Mouse (Mus musculus): ENCODE results near the gene Mob2. TPM values are rescaled to one million over a fixed set of nuclear protein-coding genes. Genes with fewer than 3 reads are reported as not detected.

The Mob2 gene
- total RNA-seq, 4 experiments from 2014 or later, result 28.9 to 34.4 (median 30.9) TPM

- DNase-seq (ENCODE audit: low spot score in 2 of 2), result no peak
These were observed 20.0 kb upstream of the Mob2 start for GRCm38 (mm10) chr7:142080876-142081275.

GRCm38 (mm10) chr7:142079365-142079764 lies 18.5 kb upstream of the Mob2 start:
- DNase-seq (ENCODE audit: low spot score in 2 of 2), result no peak

GRCm38 (mm10) chr7:142077138-142077537 lies 16.3 kb upstream of the Mob2 start:
- no peak for DNase-seq (ENCODE audit: low spot score in 2 of 2)

GRCm38 (mm10) chr7:142074146-142074886 lies 13.5 kb upstream of the Mob2 start:
- no peak for DNase-seq (ENCODE audit: low spot score in 2 of 2)

DNA sequence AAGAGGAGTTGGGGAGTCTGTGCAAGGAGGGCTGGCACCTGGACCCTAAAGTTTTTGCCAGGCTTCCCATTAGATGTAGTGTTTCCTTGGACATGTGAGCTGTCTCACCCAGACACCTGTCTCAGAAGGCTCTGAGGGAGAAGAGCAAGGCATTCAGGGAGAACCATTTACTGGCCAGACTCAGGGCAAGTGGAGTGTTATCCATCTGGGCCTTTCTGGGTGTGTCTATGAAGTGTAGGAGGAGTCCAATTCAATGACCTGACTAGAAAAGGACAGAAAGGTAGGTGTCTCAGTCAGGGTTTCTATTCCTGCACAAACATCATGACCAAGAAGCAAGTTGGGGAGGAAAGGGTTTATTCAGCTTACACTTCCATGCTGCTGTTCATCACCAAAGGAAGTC lies 10.9 kb upstream of the Mob2 start:
- DNase-seq (ENCODE audit: low spot score in 2 of 2), result no peak

- DNase-seq (ENCODE audit: low spot score in 2 of 2), result no peak
These were observed 10.3 kb upstream of the Mob2 start for GRCm38 (mm10) chr7:142071212-142071578.

GRCm38 (mm10) chr7:142070458-142071211 lies 9.8 kb upstream of the Mob2 start:
- peak in 1 of 2 experiments; percentile 70 for DNase-seq (ENCODE audit: low spot score in 2 of 2)

DNA sequence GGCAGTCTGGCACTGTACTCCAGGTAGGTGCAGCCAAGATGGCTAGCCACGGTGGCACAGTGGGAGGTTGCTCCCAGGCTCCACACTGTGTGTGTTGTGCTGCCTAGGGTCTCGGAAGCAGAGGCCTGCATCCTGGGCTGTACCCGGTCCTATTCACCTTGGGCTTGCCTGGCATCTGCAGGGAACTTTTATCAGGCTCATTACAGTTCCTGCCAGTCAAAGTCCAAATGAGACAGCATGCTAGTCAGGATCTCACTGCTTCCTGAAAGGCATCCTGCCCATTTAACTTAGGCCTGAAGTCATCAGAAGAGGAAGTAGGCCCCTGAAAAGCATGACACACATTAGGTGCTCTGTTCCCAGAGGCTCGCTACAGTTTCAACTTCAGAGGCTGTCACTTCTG lies 7.6 kb upstream of the Mob2 start:
- no peak for DNase-seq (ENCODE audit: low spot score in 2 of 2)

DNA sequence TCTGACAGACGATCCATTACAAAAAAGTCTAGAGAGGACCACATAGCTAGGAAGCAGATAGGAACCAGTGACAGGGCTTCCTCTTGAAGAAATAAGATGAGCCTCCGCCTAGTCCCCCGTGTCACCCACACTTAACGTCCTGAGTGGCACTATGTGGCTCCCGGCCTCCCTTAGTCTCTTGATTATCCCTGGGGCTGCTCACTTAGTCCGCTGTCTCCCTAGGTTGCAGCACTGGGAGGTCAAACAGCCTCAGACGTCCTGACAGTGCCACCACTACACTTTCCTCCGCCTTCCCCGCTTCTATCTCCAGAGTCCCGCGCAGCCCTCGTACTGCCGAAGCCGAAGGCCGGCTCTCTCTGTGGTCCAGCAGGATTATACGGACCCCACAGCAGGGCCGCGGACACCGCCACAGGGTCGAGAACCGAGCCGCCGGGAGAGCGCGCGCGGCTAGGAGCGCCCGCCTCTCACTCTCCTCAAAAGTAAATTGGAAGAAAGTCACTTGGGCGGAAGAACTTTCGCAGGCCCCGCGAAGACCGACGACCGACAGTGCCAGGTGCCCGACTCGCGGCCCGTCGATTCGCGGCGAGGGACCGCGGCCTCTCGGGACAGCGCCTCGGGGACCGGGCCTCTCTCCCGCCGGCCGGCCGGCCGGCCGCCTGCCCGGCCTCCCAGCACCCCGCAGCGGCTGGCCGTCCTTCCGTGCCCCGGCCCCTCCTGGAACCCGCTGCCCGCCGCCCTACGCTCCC lies 507 bp downstream of the Mob2 start:
- no peak for DNase-seq (ENCODE audit: low spot score in 2 of 2)

DNA sequence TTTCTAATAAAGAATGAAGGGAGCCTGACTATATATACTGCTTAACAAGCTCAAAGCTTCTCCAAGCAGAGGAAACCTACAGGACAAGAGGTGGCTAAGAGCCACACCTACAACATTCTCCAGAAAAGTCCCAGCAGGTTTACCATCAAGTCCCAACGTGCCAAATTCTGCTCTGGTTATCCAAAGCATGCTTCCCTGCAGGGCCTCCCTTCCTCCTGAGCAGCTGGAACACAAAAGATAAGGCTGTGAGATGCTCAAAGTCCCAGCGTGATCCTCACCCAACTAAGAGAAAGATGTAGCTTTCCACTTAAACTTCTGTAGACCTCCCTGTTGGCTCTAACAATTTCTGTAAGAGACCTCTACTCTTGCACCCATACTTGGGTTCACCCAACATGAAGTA lies 1.8 kb downstream of the Mob2 start:
- DNase-seq (ENCODE audit: low spot score in 2 of 2), result no peak

- no peak for DNase-seq (ENCODE audit: low spot score in 2 of 2)
These were observed 3.7 kb downstream of the Mob2 start for GRCm38 (mm10) chr7:142057121-142057520.

DNA sequence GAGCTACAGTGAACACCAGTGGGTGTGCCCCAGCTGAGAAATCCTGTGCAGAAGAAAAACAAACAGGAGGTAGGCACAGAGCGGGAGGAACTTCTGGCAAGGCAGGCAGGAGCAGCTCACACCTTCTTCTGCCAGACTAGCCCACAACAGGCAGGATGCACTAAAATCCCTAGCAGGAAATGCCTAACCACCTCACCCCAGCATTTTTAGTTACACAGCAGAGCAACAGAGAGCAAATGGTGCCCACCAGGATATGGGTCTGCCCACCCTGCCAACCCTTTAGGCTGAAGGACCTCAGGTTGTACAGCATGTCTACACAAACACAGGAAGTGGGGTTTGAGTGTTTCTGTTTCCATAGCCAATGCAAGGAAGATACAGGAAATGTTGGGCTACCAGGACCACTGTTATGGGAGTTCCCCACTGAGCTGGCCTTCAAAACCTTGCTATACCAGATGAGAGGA lies 4.2 kb downstream of the Mob2 start:
- DNase-seq (ENCODE audit: low spot score in 2 of 2), result no peak

GRCm38 (mm10) chr7:142055431-142055830 lies 5.4 kb downstream of the Mob2 start:
- no peak for DNase-seq (ENCODE audit: low spot score in 2 of 2)

DNA sequence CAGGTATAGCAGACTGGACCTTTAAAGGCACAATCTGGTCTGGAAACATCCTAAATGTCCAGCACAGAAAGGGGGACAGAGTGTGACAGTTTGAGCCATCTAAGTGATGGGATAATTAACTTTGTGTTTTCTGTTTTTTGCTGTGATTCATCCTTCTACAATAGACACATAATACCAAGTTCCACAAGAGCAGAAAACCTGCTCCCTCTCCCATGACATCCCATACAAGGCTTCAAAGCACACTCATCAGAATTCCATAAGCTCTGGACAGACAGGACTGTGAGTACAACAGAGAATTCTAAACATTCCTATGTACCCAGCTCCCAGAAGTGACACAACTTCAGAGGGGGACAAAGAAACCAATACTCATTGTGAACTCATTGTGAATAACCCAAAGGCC lies 10.3 kb downstream of the Mob2 start:
- no peak for DNase-seq (ENCODE audit: low spot score in 2 of 2)

- DNase-seq (ENCODE audit: low spot score in 2 of 2), result no peak
These were observed 14.9 kb downstream of the Mob2 start for GRCm38 (mm10) chr7:142045932-142046331.

GRCm38 (mm10) chr7:142045344-142045743 lies 15.5 kb downstream of the Mob2 start:
- DNase-seq (ENCODE audit: low spot score in 2 of 2), result no peak

- no peak for DNase-seq (ENCODE audit: low spot score in 2 of 2)
These were observed 20.1 kb downstream of the Mob2 start for GRCm38 (mm10) chr7:142040756-142041155.

- peak in 1 of 2 experiments; percentile 62 for DNase-seq (ENCODE audit: low spot score in 2 of 2)
These were observed 23.2 kb downstream of the Mob2 start for GRCm38 (mm10) chr7:142037553-142038170.

GRCm38 (mm10) chr7:142035048-142035811 lies 25.6 kb downstream of the Mob2 start:
- DNase-seq (ENCODE audit: low spot score in 2 of 2), result no peak

- no peak for DNase-seq (ENCODE audit: low spot score in 2 of 2)
These were observed 26.7 kb downstream of the Mob2 start for GRCm38 (mm10) chr7:142034198-142034597.

DNA sequence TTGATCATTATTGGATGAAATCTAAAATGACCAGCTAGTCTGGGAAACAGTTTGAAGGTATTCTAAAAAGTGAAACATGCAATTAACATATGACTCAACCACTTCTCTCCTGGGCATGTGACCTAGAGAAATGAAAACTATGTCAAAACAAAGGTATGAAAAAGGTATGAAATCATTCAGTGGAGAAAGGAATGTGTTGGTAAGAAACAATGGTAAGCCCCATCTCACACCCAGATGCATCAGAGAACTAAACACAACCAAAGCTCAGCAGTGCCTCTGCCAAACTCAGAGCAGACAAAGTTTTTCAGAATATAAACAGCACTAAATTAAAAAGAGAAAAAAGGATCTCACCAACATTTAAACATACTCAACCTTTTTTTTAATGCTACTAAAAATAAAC lies 30.8 kb downstream of the Mob2 start:
- no peak for DNase-seq (ENCODE audit: low spot score in 2 of 2)

Measured in layer of hippocampus, adult 8-10 months (tissue).